Mouse (Mus musculus): Measurements from ENCODE around the gene 1700001P01Rik. TPM values are rescaled to one million over a fixed set of nuclear protein-coding genes. Genes with fewer than 3 reads are reported as not detected.

The 1700001P01Rik gene
- polyA plus RNA-seq, 1 experiment from 2014 or later, result 0.44 TPM

DNA sequence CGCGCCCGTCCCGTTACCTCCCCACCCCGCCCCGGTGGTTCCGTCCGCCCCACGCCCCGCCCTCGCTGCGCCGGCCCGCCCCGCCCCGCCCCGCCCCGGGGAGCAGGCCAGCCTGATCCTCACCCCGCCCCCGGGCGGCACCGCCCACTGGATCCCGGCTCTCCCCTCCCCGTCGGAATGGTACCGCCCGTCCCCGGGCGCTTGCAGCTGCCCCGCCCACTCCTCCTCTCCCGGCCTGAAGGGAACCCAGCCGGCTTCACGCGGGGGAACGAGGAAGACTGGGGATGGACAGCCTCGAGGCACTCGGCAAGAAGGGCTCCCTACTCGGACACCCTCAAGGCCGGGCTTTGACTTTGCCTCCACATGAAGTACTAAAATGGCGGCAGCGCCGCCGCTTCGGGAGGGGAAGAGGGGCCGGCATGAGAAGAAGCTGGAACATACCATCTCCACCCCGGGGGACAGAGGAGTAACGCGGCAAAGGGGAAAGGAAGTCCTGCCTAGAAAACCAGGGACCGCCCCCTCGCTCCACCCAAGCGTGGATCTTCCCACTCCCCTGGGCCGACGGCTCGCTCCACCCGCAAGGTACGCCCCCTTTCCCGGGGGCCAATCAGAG lies 30.9 kb downstream of the 1700001P01Rik start:
- Histone ChIP-seq H3K9ac (ENCODE audit: low read depth, low read length) (peak overlapping the region; percentile 84), H3K36me3 (ENCODE audit: control insufficient read depth, insufficient read depth, low read length) (peaks cover 21% of the 10 kb centered on the region), H3K4me1 (ENCODE audit: control insufficient read depth, insufficient read depth, low read depth, low read length) (peaks cover 21% of the 10 kb centered on the region), H3K9me3 (ENCODE audit: control insufficient read depth, low read length) (no peaks in the 10 kb centered on the region), H3K4me3 (ENCODE audit: low read length) (peak overlapping the region; percentile 86), H3K27ac (ENCODE audit: low read depth, low read length) (peak overlapping the region; percentile 96), H3K4me2 (ENCODE audit: low read length) (peak overlapping the region; percentile 88), H3K27me3 (replicated peaks; ENCODE audit: control insufficient read depth, insufficient read depth, low read length) (no peaks in the 10 kb centered on the region)
- under 1% methylated on average over 34 of the region's 57 CpGs for WGBS
- ATAC-seq, result peak; percentile 97

- H3K27ac ChIP-seq (ENCODE audit: low read depth, low read length), result peak within 1 kb of the TSS; percentile 96
- no peaks in the 10 kb centered on the region for H3K27me3 ChIP-seq (replicated peaks; ENCODE audit: control insufficient read depth, insufficient read depth, low read length)
- WGBS, result under 1% methylated on average over 55 of the region's 63 CpGs
- ATAC-seq, result peak; percentile 40
- H3K4me2 ChIP-seq (ENCODE audit: low read length), result peak within 1 kb of the TSS; percentile 88
- H3K9me3 ChIP-seq (ENCODE audit: control insufficient read depth, low read length), result no peaks in the 10 kb centered on the region
- H3K36me3 ChIP-seq (ENCODE audit: control insufficient read depth, insufficient read depth, low read length), result peaks cover 15% of the 10 kb centered on the region
- peak within 1 kb of the TSS; percentile 86 for H3K4me3 ChIP-seq (ENCODE audit: low read length)
- peak within 1 kb of the TSS; percentile 84 for H3K9ac ChIP-seq (ENCODE audit: low read depth, low read length)
- peaks cover 21% of the 10 kb centered on the region for H3K4me1 ChIP-seq (ENCODE audit: control insufficient read depth, insufficient read depth, low read depth, low read length)
Measured at GRCm38 (mm10) chr11:97744063-97744717, 31.5 kb downstream of the 1700001P01Rik start, which contains the start of gene Pip4k2b. Pip4k2b (minus strand) TSS chr11:97744704.

GRCm38 (mm10) chr11:97743423-97743822 lies 32.3 kb downstream of the 1700001P01Rik start:
- WGBS, result 32% methylated on average over 9 of the region's 9 CpGs
- peak overlapping the region; percentile 84 for H3K9ac ChIP-seq (ENCODE audit: low read depth, low read length)
- no peaks in the 10 kb centered on the region for H3K27me3 ChIP-seq (replicated peaks; ENCODE audit: control insufficient read depth, insufficient read depth, low read length)
- H3K9me3 ChIP-seq (ENCODE audit: control insufficient read depth, low read length), result no peaks in the 10 kb centered on the region
- peak overlapping the region; percentile 88 for H3K4me2 ChIP-seq (ENCODE audit: low read length)
- no peak for ATAC-seq
- peaks cover 21% of the 10 kb centered on the region for H3K4me1 ChIP-seq (ENCODE audit: control insufficient read depth, insufficient read depth, low read depth, low read length)
- H3K4me3 ChIP-seq (ENCODE audit: low read length), result peak overlapping the region; percentile 86
- peaks cover 10% of the 10 kb centered on the region; the same call in 1 of the 2 replicates for H3K36me3 ChIP-seq (ENCODE audit: control insufficient read depth, insufficient read depth, low read length)
- H3K27ac ChIP-seq (ENCODE audit: low read depth, low read length), result peak overlapping the region; percentile 96

DNA sequence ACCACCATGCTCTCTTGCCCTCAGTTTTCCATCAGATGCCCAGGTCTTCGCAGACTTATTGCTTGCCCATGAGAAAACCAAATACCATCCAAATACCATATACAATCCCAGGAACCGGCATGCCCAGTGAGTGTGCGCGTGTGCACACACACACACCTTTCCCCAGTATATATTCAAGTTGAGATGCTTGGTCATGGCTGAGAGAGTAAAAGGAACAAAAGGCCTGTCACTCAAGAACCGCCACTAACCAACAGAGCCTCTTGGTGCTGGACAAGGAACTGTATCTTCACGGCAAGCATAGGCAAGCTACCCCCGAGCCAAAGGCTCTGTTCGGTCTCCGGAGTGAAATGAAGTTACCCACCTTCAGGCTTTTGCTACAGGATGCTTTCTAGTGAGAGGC lies 33.1 kb downstream of the 1700001P01Rik start:
- Histone ChIP-seq H3K4me2 (ENCODE audit: low read length) (peak overlapping the region; percentile 88), H3K4me1 (ENCODE audit: control insufficient read depth, insufficient read depth, low read depth, low read length) (peaks cover 21% of the 10 kb centered on the region), H3K9ac (ENCODE audit: low read depth, low read length) (no peak overlapping the region), H3K9me3 (ENCODE audit: control insufficient read depth, low read length) (no peaks in the 10 kb centered on the region), H3K36me3 (ENCODE audit: control insufficient read depth, insufficient read depth, low read length) (peaks cover 4% of the 10 kb centered on the region; the same call in 1 of the 2 replicates), H3K27ac (ENCODE audit: low read depth, low read length) (no peak overlapping the region), H3K4me3 (ENCODE audit: low read length) (peak overlapping the region; percentile 86), H3K27me3 (replicated peaks; ENCODE audit: control insufficient read depth, insufficient read depth, low read length) (no peaks in the 10 kb centered on the region)
- ATAC-seq, result no peak
- 81% methylated on average over 9 of the region's 9 CpGs for WGBS

- Histone ChIP-seq H3K4me2 (ENCODE audit: low read length) (peak overlapping the region; percentile 88), H3K9me3 (ENCODE audit: control insufficient read depth, low read length) (no peaks in the 10 kb centered on the region), H3K4me1 (ENCODE audit: control insufficient read depth, insufficient read depth, low read depth, low read length) (peaks cover 21% of the 10 kb centered on the region), H3K27me3 (replicated peaks; ENCODE audit: control insufficient read depth, insufficient read depth, low read length) (no peaks in the 10 kb centered on the region), H3K9ac (ENCODE audit: low read depth, low read length) (no peak overlapping the region), H3K4me3 (ENCODE audit: low read length) (no peak overlapping the region), H3K27ac (ENCODE audit: low read depth, low read length) (no peak overlapping the region), H3K36me3 (ENCODE audit: control insufficient read depth, insufficient read depth, low read length) (0 out of 2 replicates have a peak, but pooled peaks cover 1% of the 10 kb centered on the region)
- no peak for ATAC-seq
- 89% methylated on average over 5 of the region's 5 CpGs for WGBS
Measured at GRCm38 (mm10) chr11:97742157-97742556, 33.6 kb downstream of the 1700001P01Rik start.

DNA sequence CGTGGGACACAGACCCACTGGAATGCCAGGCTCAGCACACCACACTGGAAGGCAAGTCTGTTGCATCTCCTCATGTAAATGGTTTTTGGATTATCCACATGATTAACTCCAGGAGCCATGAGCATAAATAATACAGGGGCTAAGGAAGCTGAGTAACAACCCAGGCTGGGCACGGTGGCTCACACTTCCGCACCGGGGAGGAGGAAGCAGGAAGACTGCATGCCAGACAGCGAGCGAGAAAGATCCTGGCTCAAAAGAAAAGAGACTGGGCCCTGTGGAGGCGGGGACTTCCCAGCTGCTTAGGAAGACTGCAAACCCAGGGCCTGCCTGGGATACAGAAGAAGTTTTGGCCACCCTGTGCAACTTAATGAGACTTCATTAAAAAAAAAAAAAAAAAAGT lies 35.5 kb downstream of the 1700001P01Rik start:
- Histone ChIP-seq H3K27me3 (replicated peaks; ENCODE audit: control insufficient read depth, insufficient read depth, low read length) (no peaks in the 10 kb centered on the region), H3K4me3 (ENCODE audit: low read length) (no peak overlapping the region), H3K9ac (ENCODE audit: low read depth, low read length) (no peak overlapping the region), H3K4me1 (ENCODE audit: control insufficient read depth, insufficient read depth, low read depth, low read length) (peaks cover 21% of the 10 kb centered on the region), H3K9me3 (ENCODE audit: control insufficient read depth, low read length) (no peaks in the 10 kb centered on the region), H3K4me2 (ENCODE audit: low read length) (no peak overlapping the region), H3K36me3 (ENCODE audit: control insufficient read depth, insufficient read depth, low read length) (no peaks in the 10 kb centered on the region), H3K27ac (ENCODE audit: low read depth, low read length) (peak overlapping the region; percentile 32; the same call in 1 of the 2 replicates)
- ATAC-seq, result no peak
- 36% methylated on average over 7 of the region's 7 CpGs for WGBS

- Histone ChIP-seq H3K36me3 (ENCODE audit: control insufficient read depth, insufficient read depth, low read length) (no peaks in the 10 kb centered on the region), H3K27me3 (replicated peaks; ENCODE audit: control insufficient read depth, insufficient read depth, low read length) (no peaks in the 10 kb centered on the region), H3K4me1 (ENCODE audit: control insufficient read depth, insufficient read depth, low read depth, low read length) (peaks cover 21% of the 10 kb centered on the region), H3K27ac (ENCODE audit: low read depth, low read length) (no peak overlapping the region), H3K9me3 (ENCODE audit: control insufficient read depth, low read length) (no peaks in the 10 kb centered on the region), H3K4me2 (ENCODE audit: low read length) (no peak overlapping the region), H3K9ac (ENCODE audit: low read depth, low read length) (no peak overlapping the region), H3K4me3 (ENCODE audit: low read length) (no peak overlapping the region)
- WGBS, result 87% methylated on average over 3 of the region's 3 CpGs
- no peak for ATAC-seq
Measured at GRCm38 (mm10) chr11:97739155-97739554, 36.6 kb downstream of the 1700001P01Rik start.

DNA sequence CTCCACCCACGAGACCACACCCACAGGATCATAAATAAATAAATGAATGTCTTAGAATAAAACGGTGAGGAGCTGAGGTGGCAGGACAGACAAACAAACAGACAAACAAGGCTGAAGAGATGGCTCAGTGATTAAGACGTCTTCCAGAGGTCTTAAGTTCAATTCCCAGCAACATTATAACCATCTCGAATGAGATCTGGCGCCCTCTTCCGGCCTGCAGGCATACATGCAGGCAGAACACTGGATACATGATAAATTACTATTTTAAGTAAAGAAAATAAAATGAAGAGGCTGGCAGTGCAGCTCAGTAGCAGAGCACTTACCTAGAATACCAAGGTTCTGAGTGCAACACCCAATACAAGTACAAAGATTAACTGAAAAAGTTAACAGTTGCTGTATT lies 37.0 kb downstream of the 1700001P01Rik start:
- no peak for ATAC-seq
- Histone ChIP-seq H3K9me3 (ENCODE audit: control insufficient read depth, low read length) (no peaks in the 10 kb centered on the region), H3K4me2 (ENCODE audit: low read length) (no peak overlapping the region), H3K36me3 (ENCODE audit: control insufficient read depth, insufficient read depth, low read length) (no peaks in the 10 kb centered on the region), H3K4me3 (ENCODE audit: low read length) (no peak overlapping the region), H3K27me3 (replicated peaks; ENCODE audit: control insufficient read depth, insufficient read depth, low read length) (no peaks in the 10 kb centered on the region), H3K9ac (ENCODE audit: low read depth, low read length) (no peak overlapping the region), H3K27ac (ENCODE audit: low read depth, low read length) (no peak overlapping the region), H3K4me1 (ENCODE audit: control insufficient read depth, insufficient read depth, low read depth, low read length) (peaks cover 23% of the 10 kb centered on the region)
- WGBS, result 64% methylated on average over 6 of the region's 6 CpGs

- 64% methylated on average over 4 of the region's 4 CpGs for WGBS
- no peak overlapping the region for H3K4me3 ChIP-seq (ENCODE audit: low read length)
- H3K27ac ChIP-seq (ENCODE audit: low read depth, low read length), result no peak overlapping the region
- no peaks in the 10 kb centered on the region for H3K36me3 ChIP-seq (ENCODE audit: control insufficient read depth, insufficient read depth, low read length)
- H3K4me1 ChIP-seq (ENCODE audit: control insufficient read depth, insufficient read depth, low read depth, low read length), result peaks cover 12% of the 10 kb centered on the region
- ATAC-seq, result no peak
- H3K4me2 ChIP-seq (ENCODE audit: low read length), result no peak overlapping the region
- no peaks in the 10 kb centered on the region for H3K27me3 ChIP-seq (replicated peaks; ENCODE audit: control insufficient read depth, insufficient read depth, low read length)
- H3K9me3 ChIP-seq (ENCODE audit: control insufficient read depth, low read length), result no peaks in the 10 kb centered on the region
- no peak overlapping the region for H3K9ac ChIP-seq (ENCODE audit: low read depth, low read length)
Measured at GRCm38 (mm10) chr11:97737600-97737999, 38.1 kb downstream of the 1700001P01Rik start.
